Mouse (Mus musculus): ENCODE data around the gene Atrnl1. TPM values are rescaled to one million over a fixed set of nuclear protein-coding genes. Genes with fewer than 3 reads are reported as not detected.

Atrnl1 gene
- polyA plus RNA-seq, 1 experiment from 2014 or later, result 11.6 TPM

- H3K4me3 ChIP-seq (replicated peaks; ENCODE audit: low read depth, low read length), result no peak overlapping the region
- H3K27ac ChIP-seq (replicated peaks; ENCODE audit: low read depth, low read length), result no peak overlapping the region
- ATAC-seq (ENCODE audit: low FRiP score, low TSS enrichment), result no peak
- H3K4me1 ChIP-seq (ENCODE audit: control insufficient read depth, insufficient read depth, low read length), result no peaks in the 10 kb centered on the region
- no peaks in the 10 kb centered on the region for H3K9me3 ChIP-seq (ENCODE audit: control insufficient read depth, low read length)
- no peak overlapping the region for H3K9ac ChIP-seq (replicated peaks; ENCODE audit: low read length)
- no peaks in the 10 kb centered on the region for H3K27me3 ChIP-seq (ENCODE audit: control insufficient read depth, insufficient read depth, low read length)
- no peak overlapping the region for H3K4me2 ChIP-seq (ENCODE audit: low read length)
- 100% methylated on average over 3 of the region's 3 CpGs for WGBS
- no peaks in the 10 kb centered on the region for H3K36me3 ChIP-seq (ENCODE audit: control insufficient read depth, insufficient read depth, low read length)
- DNase-seq, result no peak
Measured at GRCm38 (mm10) chr19:57954131-57954530, 343.3 kb downstream of the Atrnl1 start.

DNA sequence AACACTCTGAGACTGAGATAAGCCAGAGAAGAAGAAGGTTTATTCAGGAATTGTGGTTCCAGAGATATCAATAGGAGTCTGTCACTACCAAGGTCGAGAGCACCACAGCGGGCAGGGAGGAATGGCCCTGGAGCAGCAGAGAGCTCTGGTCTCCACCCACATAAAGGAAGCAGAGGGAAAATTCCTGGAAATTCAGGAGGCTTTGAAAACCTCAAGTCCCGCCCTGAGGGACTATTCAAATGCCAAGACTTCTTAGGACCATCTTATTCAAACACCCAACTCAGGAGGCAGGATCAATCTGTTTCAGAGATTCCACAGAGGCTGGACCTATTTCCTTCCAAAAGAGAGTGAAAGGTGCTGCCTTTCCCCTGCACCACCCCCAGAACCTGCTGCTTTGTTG lies 345.6 kb downstream of the Atrnl1 start:
- H3K27ac ChIP-seq (replicated peaks; ENCODE audit: low read depth, low read length), result no peak overlapping the region
- H3K9ac ChIP-seq (replicated peaks; ENCODE audit: low read length), result no peak overlapping the region
- H3K36me3 ChIP-seq (ENCODE audit: control insufficient read depth, insufficient read depth, low read length), result no peaks in the 10 kb centered on the region
- WGBS, result 92% methylated on average over 3 of the region's 3 CpGs
- no peak overlapping the region for H3K4me2 ChIP-seq (ENCODE audit: low read length)
- no peak for ATAC-seq (ENCODE audit: low FRiP score, low TSS enrichment)
- H3K4me3 ChIP-seq (replicated peaks; ENCODE audit: low read depth, low read length), result no peak overlapping the region
- H3K9me3 ChIP-seq (ENCODE audit: control insufficient read depth, low read length), result no peaks in the 10 kb centered on the region
- no peaks in the 10 kb centered on the region for H3K27me3 ChIP-seq (ENCODE audit: control insufficient read depth, insufficient read depth, low read length)
- no peak for DNase-seq
- no peaks in the 10 kb centered on the region for H3K4me1 ChIP-seq (ENCODE audit: control insufficient read depth, insufficient read depth, low read length)

- Histone ChIP-seq H3K4me1 (ENCODE audit: control insufficient read depth, insufficient read depth, low read length) (no peaks in the 10 kb centered on the region), H3K9ac (replicated peaks; ENCODE audit: low read length) (no peak overlapping the region), H3K9me3 (ENCODE audit: control insufficient read depth, low read length) (no peaks in the 10 kb centered on the region), H3K27ac (replicated peaks; ENCODE audit: low read depth, low read length) (no peak overlapping the region), H3K4me3 (replicated peaks; ENCODE audit: low read depth, low read length) (no peak overlapping the region), H3K27me3 (ENCODE audit: control insufficient read depth, insufficient read depth, low read length) (no peaks in the 10 kb centered on the region), H3K36me3 (ENCODE audit: control insufficient read depth, insufficient read depth, low read length) (no peaks in the 10 kb centered on the region), H3K4me2 (ENCODE audit: low read length) (no peak overlapping the region)
- WGBS, result 88% methylated on average over 3 of the region's 3 CpGs
- no peak for DNase-seq
- ATAC-seq (ENCODE audit: low FRiP score, low TSS enrichment), result no peak
Measured at GRCm38 (mm10) chr19:57957363-57957762, 346.5 kb downstream of the Atrnl1 start.

DNA sequence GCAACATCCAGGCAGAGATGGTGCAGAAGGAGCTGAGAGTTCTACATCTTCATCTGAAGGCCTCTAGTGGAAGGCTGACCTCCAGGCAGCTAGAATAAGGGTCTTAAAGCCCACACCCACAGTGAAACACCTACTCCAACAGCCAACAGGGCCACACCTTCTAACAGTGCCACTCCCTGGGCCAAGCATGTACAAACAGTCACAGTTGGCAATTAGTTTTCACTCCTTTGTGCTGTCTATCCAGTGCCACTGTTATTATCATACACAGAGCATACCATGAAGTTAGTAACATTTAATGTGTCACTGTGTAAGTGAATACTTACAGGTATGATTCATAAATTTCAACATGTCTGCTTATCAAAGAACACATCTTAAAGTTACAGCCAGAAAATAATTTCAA lies 347.3 kb downstream of the Atrnl1 start:
- DNase-seq (no peak), ATAC-seq (ENCODE audit: low FRiP score, low TSS enrichment) (no peak)
- Histone ChIP-seq H3K4me1 (ENCODE audit: control insufficient read depth, insufficient read depth, low read length) (no peaks in the 10 kb centered on the region), H3K9ac (replicated peaks; ENCODE audit: low read length) (no peak overlapping the region), H3K9me3 (ENCODE audit: control insufficient read depth, low read length) (no peaks in the 10 kb centered on the region), H3K4me3 (replicated peaks; ENCODE audit: low read depth, low read length) (no peak overlapping the region), H3K27ac (replicated peaks; ENCODE audit: low read depth, low read length) (no peak overlapping the region), H3K4me2 (ENCODE audit: low read length) (no peak overlapping the region), H3K36me3 (ENCODE audit: control insufficient read depth, insufficient read depth, low read length) (no peaks in the 10 kb centered on the region), H3K27me3 (ENCODE audit: control insufficient read depth, insufficient read depth, low read length) (no peaks in the 10 kb centered on the region)

GRCm38 (mm10) chr19:57958726-57959125 lies 347.9 kb downstream of the Atrnl1 start:
- Histone ChIP-seq H3K4me2 (ENCODE audit: low read length) (no peak overlapping the region), H3K27ac (replicated peaks; ENCODE audit: low read depth, low read length) (no peak overlapping the region), H3K4me3 (replicated peaks; ENCODE audit: low read depth, low read length) (no peak overlapping the region), H3K4me1 (ENCODE audit: control insufficient read depth, insufficient read depth, low read length) (no peaks in the 10 kb centered on the region), H3K27me3 (ENCODE audit: control insufficient read depth, insufficient read depth, low read length) (no peaks in the 10 kb centered on the region), H3K9ac (replicated peaks; ENCODE audit: low read length) (no peak overlapping the region), H3K36me3 (ENCODE audit: control insufficient read depth, insufficient read depth, low read length) (no peaks in the 10 kb centered on the region), H3K9me3 (ENCODE audit: control insufficient read depth, low read length) (no peaks in the 10 kb centered on the region)
- ATAC-seq (ENCODE audit: low FRiP score, low TSS enrichment) (no peak), DNase-seq (no peak)
- 95% methylated on average over 5 of the region's 5 CpGs for WGBS

GRCm38 (mm10) chr19:57961321-57961720 lies 350.5 kb downstream of the Atrnl1 start:
- no peaks in the 10 kb centered on the region for H3K9me3 ChIP-seq (ENCODE audit: control insufficient read depth, low read length)
- no peaks in the 10 kb centered on the region for H3K4me1 ChIP-seq (ENCODE audit: control insufficient read depth, insufficient read depth, low read length)
- WGBS, result 24% methylated on average over 3 of the region's 3 CpGs
- no peak overlapping the region for H3K4me2 ChIP-seq (ENCODE audit: low read length)
- no peaks in the 10 kb centered on the region for H3K36me3 ChIP-seq (ENCODE audit: control insufficient read depth, insufficient read depth, low read length)
- no peaks in the 10 kb centered on the region for H3K27me3 ChIP-seq (ENCODE audit: control insufficient read depth, insufficient read depth, low read length)
- DNase-seq (peak; percentile 46), ATAC-seq (ENCODE audit: low FRiP score, low TSS enrichment) (no peak)
- no peak overlapping the region for H3K4me3 ChIP-seq (replicated peaks; ENCODE audit: low read depth, low read length)
- H3K9ac ChIP-seq (replicated peaks; ENCODE audit: low read length), result no peak overlapping the region
- H3K27ac ChIP-seq (replicated peaks; ENCODE audit: low read depth, low read length), result no peak overlapping the region

DNA sequence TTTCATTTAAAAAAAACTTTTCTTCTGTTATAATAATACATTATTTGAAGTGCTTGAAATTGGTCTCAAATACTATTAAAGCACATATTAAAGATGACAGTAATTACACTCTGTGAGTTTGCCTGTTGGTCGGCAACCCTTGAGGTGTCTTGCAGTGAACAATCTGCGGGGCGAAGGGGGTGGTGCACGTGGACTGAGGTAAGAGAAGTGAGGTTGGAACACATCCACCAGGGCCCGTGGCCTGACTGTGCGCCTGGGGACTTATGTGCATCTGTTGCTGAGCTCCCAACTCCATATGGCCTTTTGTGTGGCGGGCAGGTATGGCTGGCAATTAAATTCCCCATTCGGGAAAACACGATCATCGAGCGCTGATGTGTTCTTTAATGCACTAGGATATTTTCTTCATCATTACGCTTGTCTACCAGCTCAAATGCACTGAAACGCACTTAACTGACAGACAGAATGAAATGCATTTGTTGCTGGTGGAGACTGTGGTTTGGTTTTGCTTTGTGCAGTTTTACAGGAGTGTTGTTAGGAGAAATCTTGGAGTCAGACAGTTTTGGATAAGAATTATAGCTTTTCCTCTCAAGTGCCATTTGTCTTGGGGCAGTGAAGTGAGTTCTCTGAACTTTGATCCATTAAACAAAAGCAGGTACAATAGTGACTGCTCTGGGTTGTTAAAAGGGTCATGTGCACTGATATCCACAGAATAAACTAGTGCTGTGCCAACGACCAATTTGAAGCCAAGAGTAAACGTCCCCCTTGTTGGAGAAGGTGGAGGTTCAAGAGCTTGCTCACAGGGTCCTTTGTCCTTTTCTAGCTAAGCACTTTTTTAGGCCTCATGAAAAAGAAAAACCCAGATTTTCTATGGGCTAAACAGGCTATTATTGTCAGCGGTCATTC lies 351.2 kb downstream of the Atrnl1 start:
- Histone ChIP-seq H3K4me2 (ENCODE audit: low read length) (no peak overlapping the region), H3K27ac (replicated peaks; ENCODE audit: low read depth, low read length) (no peak overlapping the region; the same call in 1 of the 2 replicates), H3K9me3 (ENCODE audit: control insufficient read depth, low read length) (no peaks in the 10 kb centered on the region), H3K4me1 (ENCODE audit: control insufficient read depth, insufficient read depth, low read length) (no peaks in the 10 kb centered on the region), H3K4me3 (replicated peaks; ENCODE audit: low read depth, low read length) (no peak overlapping the region), H3K9ac (replicated peaks; ENCODE audit: low read length) (no peak overlapping the region), H3K36me3 (ENCODE audit: control insufficient read depth, insufficient read depth, low read length) (no peaks in the 10 kb centered on the region), H3K27me3 (ENCODE audit: control insufficient read depth, insufficient read depth, low read length) (no peaks in the 10 kb centered on the region)
- ATAC-seq (ENCODE audit: low FRiP score, low TSS enrichment) (no peak), DNase-seq (peak; percentile 12)
- 65% methylated on average over 16 of the region's 16 CpGs for WGBS

DNA sequence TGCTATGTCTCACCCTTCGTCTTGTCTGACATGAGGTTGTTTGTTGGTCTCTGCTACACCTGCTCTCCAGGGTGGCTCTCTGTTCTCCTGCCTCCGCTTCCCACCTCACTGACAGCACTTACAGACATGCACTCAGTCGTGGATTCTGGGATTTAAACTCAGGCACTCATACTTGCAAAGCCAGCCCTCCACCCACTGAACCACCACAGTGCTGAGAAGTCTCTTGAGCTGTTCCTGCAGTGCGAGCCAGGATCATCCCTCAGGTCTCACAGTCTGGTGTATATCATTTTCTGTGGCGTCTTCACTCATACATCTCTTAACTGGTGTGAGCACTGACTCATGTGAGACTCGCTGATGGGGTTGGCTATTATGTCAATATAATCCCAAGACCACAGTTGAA lies 353.0 kb downstream of the Atrnl1 start:
- H3K27me3 ChIP-seq (ENCODE audit: control insufficient read depth, insufficient read depth, low read length), result no peaks in the 10 kb centered on the region
- ATAC-seq (ENCODE audit: low FRiP score, low TSS enrichment) (no peak), DNase-seq (no peak)
- H3K36me3 ChIP-seq (ENCODE audit: control insufficient read depth, insufficient read depth, low read length), result no peaks in the 10 kb centered on the region
- H3K4me1 ChIP-seq (ENCODE audit: control insufficient read depth, insufficient read depth, low read length), result no peaks in the 10 kb centered on the region
- H3K9ac ChIP-seq (replicated peaks; ENCODE audit: low read length), result no peak overlapping the region
- no peak overlapping the region for H3K4me3 ChIP-seq (replicated peaks; ENCODE audit: low read depth, low read length)
- H3K9me3 ChIP-seq (ENCODE audit: control insufficient read depth, low read length), result no peaks in the 10 kb centered on the region
- H3K27ac ChIP-seq (replicated peaks; ENCODE audit: low read depth, low read length), result no peak overlapping the region
- no peak overlapping the region for H3K4me2 ChIP-seq (ENCODE audit: low read length)
- WGBS, result 88% methylated on average over 6 of the region's 6 CpGs

GRCm38 (mm10) chr19:57969766-57970165 lies 358.9 kb downstream of the Atrnl1 start:
- 88% methylated on average over 7 of the region's 7 CpGs for WGBS
- DNase-seq, result no peak

More at GRCm38 (mm10) chr19:57969766-57970165, 358.9 kb downstream of the Atrnl1 start:
- no peak for ATAC-seq (ENCODE audit: low FRiP score, low TSS enrichment)
- Histone ChIP-seq H3K4me3 (replicated peaks; ENCODE audit: low read depth, low read length) (no peak overlapping the region), H3K27ac (replicated peaks; ENCODE audit: low read depth, low read length) (no peak overlapping the region), H3K4me1 (ENCODE audit: control insufficient read depth, insufficient read depth, low read length) (no peaks in the 10 kb centered on the region), H3K9ac (replicated peaks; ENCODE audit: low read length) (no peak overlapping the region), H3K9me3 (ENCODE audit: control insufficient read depth, low read length) (no peaks in the 10 kb centered on the region), H3K4me2 (ENCODE audit: low read length) (no peak overlapping the region), H3K27me3 (ENCODE audit: control insufficient read depth, insufficient read depth, low read length) (no peaks in the 10 kb centered on the region), H3K36me3 (ENCODE audit: control insufficient read depth, insufficient read depth, low read length) (no peaks in the 10 kb centered on the region)
